Mouse (Mus musculus) liver, postnatal 0 days (tissue): Measurements from ENCODE around the gene Siva1.

Experiments
- CTCF ChIP-seq: sonication (generic); IDR thresholded peaks from 2 replicates; pipeline ENCODE4 v1.5.1; 2016; ENCODE audit warnings: antibody characterized with exemption, low read depth
- EP300 ChIP-seq: IDR thresholded peaks from 2 replicates; pipeline ENCODE4 v1.6.1; 2016; ENCODE audit warnings: antibody characterized with exemption, low read depth, mild to moderate bottlenecking

GRCm38 (mm10) chr12:112595626-112596025 is 48.9 kb upstream of the Siva1 start:
- no peak for TF ChIP-seq CTCF
- no peak for TF ChIP-seq EP300
